Mouse (Mus musculus) MEL (cell line): ENCODE results near the gene Gm37240. TPM values are rescaled to one million over a fixed set of nuclear protein-coding genes. Genes with fewer than 3 reads are reported as not detected.

Experiments used
- DNase-seq: peaks from one replicate; pipeline ENCODE4 v3.0.0; 2011; ENCODE audit warnings: low read depth, low spot score
- H3K27ac ChIP-seq: 2 replicates; pipeline ENCODE4 v1.5.1; 2012; ENCODE audit warnings: low read depth, mild to moderate bottlenecking, control low read depth, low read length, moderate library complexity; ENCODE audit not compliant: control insufficient read depth
- H3K27me3 ChIP-seq, 2 experiments: fragments of 150-350 bp in 1 of 2; sonication (generic) in 1 of 2; 2 replicates each; pipeline ENCODE4 v1.6.1; 2012; ENCODE audit warnings: low read length in 2 of 2, mild to moderate bottlenecking in 2 of 2, improper control_type of control experiment in 1 of 2, moderate library complexity in 1 of 2; ENCODE audit not compliant: insufficient read depth in 2 of 2, control insufficient read depth in 1 of 2
- H3K36me3 ChIP-seq, 2 experiments: 2 replicates each; pipeline ENCODE4 v1.6.1; 2012 to 2014; ENCODE audit warnings: low read length in 2 of 2, improper control_type of control experiment in 1 of 2, inconsistent platforms in 1 of 2, mild to moderate bottlenecking in 1 of 2; ENCODE audit not compliant: insufficient read depth in 2 of 2, control insufficient read depth in 1 of 2
- H3K4me1 ChIP-seq, 2 experiments: fragments of 150-350 bp in 1 of 2; sonication (generic) in 1 of 2; 2 replicates each; pipeline ENCODE4 v1.6.1; 2012; ENCODE audit warnings: low read length in 2 of 2, improper control_type of control experiment in 1 of 2, mild to moderate bottlenecking in 1 of 2; ENCODE audit not compliant: insufficient read depth in 2 of 2, control insufficient read depth in 1 of 2
- H3K4me3 ChIP-seq, 2 experiments: fragments of 150-350 bp in 1 of 2; sonication (generic) in 1 of 2; 2 replicates each; pipeline ENCODE4 v1.5.1; 2012; ENCODE audit warnings: low read depth in 2 of 2, low read length in 2 of 2, mild to moderate bottlenecking in 2 of 2, moderate library complexity in 2 of 2, control low read depth in 1 of 2, improper control_type of control experiment in 1 of 2; ENCODE audit not compliant: control insufficient read depth in 1 of 2, insufficient read depth in 1 of 2
- H3K79me2 ChIP-seq: 2 replicates; pipeline ENCODE4 v1.6.1; 2012; ENCODE audit warnings: mild to moderate bottlenecking, low read length, moderate library complexity; ENCODE audit not compliant: control insufficient read depth, poor library complexity, insufficient read depth
- H3K9ac ChIP-seq: 2 replicates; pipeline ENCODE4 v1.6.1; 2012; ENCODE audit warnings: low read depth, mild to moderate bottlenecking, control low read depth, low read length, moderate library complexity; ENCODE audit not compliant: control insufficient read depth, poor library complexity, severe bottlenecking
- H3K9me3 ChIP-seq: fragments of 150-350 bp; sonication (generic); replicated peaks from 2 replicates; pipeline ENCODE4 v1.6.1; 2012; ENCODE audit warnings: mild to moderate bottlenecking, low read length, improper control_type of control experiment, moderate library complexity; ENCODE audit not compliant: insufficient read depth
- CHD1 ChIP-seq: IDR thresholded peaks from 2 replicates; pipeline ENCODE4 v1.6.1; 2012; ENCODE audit warnings: low read depth, mild to moderate bottlenecking, inconsistent platforms, low read length, improper control_type of control experiment
- CHD2 ChIP-seq: IDR thresholded peaks from 2 replicates; pipeline ENCODE4 v1.6.1; 2011; ENCODE audit warnings: low read length, improper control_type of control experiment
- CTCF ChIP-seq, 3 experiments: IDR thresholded peaks in 2 of 3; conservative IDR thresholded peaks in 1 of 3; 2 replicates each; pipeline ENCODE4 v1.5.1; 2011 to 2012; ENCODE audit warnings: low read length in 3 of 3, low read depth in 2 of 3, mild to moderate bottlenecking in 2 of 3, improper control_type of control experiment in 1 of 3, inconsistent platforms in 1 of 3, mixed read lengths in 1 of 3, moderate library complexity in 1 of 3; ENCODE audit not compliant: control insufficient read depth in 1 of 3, insufficient read depth in 1 of 3, poor library complexity in 1 of 3, severe bottlenecking in 1 of 3
- ELF1 ChIP-seq: IDR thresholded peaks from 2 replicates; pipeline ENCODE4 v1.6.1; 2014; ENCODE audit warnings: low read depth, mild to moderate bottlenecking, inconsistent platforms, low read length, improper control_type of control experiment, moderate library complexity
- EP300 ChIP-seq, 2 experiments: IDR thresholded peaks; 2 replicates each; pipeline ENCODE4 v1.6.1; 2011; ENCODE audit warnings: improper control_type of control experiment in 2 of 2, low read length in 2 of 2, low read depth in 1 of 2, mild to moderate bottlenecking in 1 of 2
- HCFC1 ChIP-seq: IDR thresholded peaks from 2 replicates; pipeline ENCODE4 v1.6.1; 2012; ENCODE audit warnings: low read depth, mild to moderate bottlenecking, inconsistent platforms, low read length, improper control_type of control experiment, moderate library complexity
- JUND ChIP-seq: IDR thresholded peaks from 2 replicates; pipeline ENCODE4 v1.6.1; 2011; ENCODE audit warnings: low read depth, mild to moderate bottlenecking, improper control_type of control experiment, low read length
- MYC ChIP-seq: IDR thresholded peaks from 2 replicates; pipeline ENCODE4 v1.6.1; 2011; ENCODE audit warnings: low read depth, mild to moderate bottlenecking, low read length, improper control_type of control experiment, moderate library complexity
- NELFE ChIP-seq: IDR thresholded peaks from 2 replicates; pipeline ENCODE4 v1.6.1; 2011; ENCODE audit warnings: low read depth, low read length, improper control_type of control experiment
- POLR2A ChIP-seq, 2 experiments: IDR thresholded peaks; 2 replicates each; pipeline ENCODE4 v1.6.1; 2011 to 2012; ENCODE audit warnings: low read length in 2 of 2, mild to moderate bottlenecking in 2 of 2, control low read depth in 1 of 2, improper control_type of control experiment in 1 of 2, low read depth in 1 of 2, moderate library complexity in 1 of 2; ENCODE audit not compliant: control insufficient read depth in 1 of 2, insufficient read depth in 1 of 2, poor library complexity in 1 of 2
- POLR2AphosphoS2 ChIP-seq: IDR thresholded peaks from 2 replicates; pipeline ENCODE4 v1.6.1; 2011; ENCODE audit warnings: low read length, improper control_type of control experiment
- RAD21 ChIP-seq: IDR thresholded peaks from 2 replicates; pipeline ENCODE4 v1.6.1; 2011; ENCODE audit warnings: mild to moderate bottlenecking, low read depth, low read length, improper control_type of control experiment
- RCOR1 ChIP-seq: IDR thresholded peaks from 2 replicates; pipeline ENCODE4 v1.6.1; 2012; ENCODE audit warnings: low read depth, mild to moderate bottlenecking, inconsistent platforms, low read length, improper control_type of control experiment
- USF1 ChIP-seq: IDR thresholded peaks from 2 replicates; pipeline ENCODE4 v1.6.1; 2014; ENCODE audit warnings: low read depth, mild to moderate bottlenecking, inconsistent platforms, low read length, improper control_type of control experiment, moderate library complexity
- ZKSCAN1 ChIP-seq: IDR thresholded peaks from 2 replicates; pipeline ENCODE4 v1.6.1; 2012; ENCODE audit warnings: low read depth, mild to moderate bottlenecking, inconsistent platforms, low read length, improper control_type of control experiment, moderate library complexity
- polyA plus RNA-seq, 2 experiments: library from polyadenylated mRNA; stranded (reverse) in 1 of 2; unstranded in 1 of 2; fragments of >175 nt in 1 of 2; fragments of >200 nt in 1 of 2; gene quantifications; 2 replicates each; pipeline versions ENCODE4 v1.2.1 to v1.2.4; 2012; ENCODE audit warnings: low replicate concordance in 2 of 2, low read depth in 1 of 2; ENCODE audit not compliant: insufficient read length in 2 of 2, insufficient read depth in 1 of 2, missing spikeins in 1 of 2
- total RNA-seq: library from RNA; depleted of rRNA; stranded (reverse); fragments of 300-350 nt; gene quantifications from 2 replicates; pipeline ENCODE4 v1.2.3, GENCODE M21; 2012

Gm37240 gene
- total and polyA plus RNA-seq, 3 experiments, result 0.04 TPM; not detected in 2

- no peaks in the 10 kb centered on the region for H3K79me2 ChIP-seq
- no peak overlapping the region for H3K4me3 ChIP-seq
- no peaks in the 10 kb centered on the region for H3K9me3 ChIP-seq
- TF ChIP-seq POLR2AphosphoS2 (no peak), EP300 (IDR thresholded peaks at IDR 0.05; ENCODE audit: low read depth in 1 of 2, low read length in 2 of 2) (no peak), CHD1 (no peak), MYC (no peak), USF1 (no peak), POLR2A (IDR thresholded peaks at IDR 0.05; ENCODE audit: control insufficient read depth in 1 of 2, insufficient read depth in 1 of 2, low read depth in 1 of 2, low read length in 2 of 2, poor library complexity in 1 of 2) (no peak)
- H3K4me1 ChIP-seq, result no peaks in the 10 kb centered on the region
- H3K27me3 ChIP-seq, result peaks cover 0 to 1% of the 10 kb centered on the region in 2 experiments; a peak in 1 of 4 replicates
- no peak overlapping the region for H3K9ac ChIP-seq
- no peak for DNase-seq
- no peak overlapping the region for H3K27ac ChIP-seq
- H3K36me3 ChIP-seq, result no peaks in the 10 kb centered on the region
Measured at GRCm38 (mm10) chr3:85661926-85662813, 225.1 kb downstream of the Gm37240 start.

- H3K36me3 ChIP-seq, result no peaks in the 10 kb centered on the region
Measured at GRCm38 (mm10) chr3:85659681-85660080, 227.6 kb downstream of the Gm37240 start.

GRCm38 (mm10) chr3:85655538-85655937, 231.8 kb downstream of the Gm37240 start:
- TF ChIP-seq ELF1, result no peak
- TF ChIP-seq HCFC1, result no peak
- no peak for TF ChIP-seq JUND
- no peak for TF ChIP-seq CTCF (IDR thresholded peaks at IDR 0.05 in 2 of 3, conservative IDR thresholded peaks at IDR 0.05 in 1 of 3; ENCODE audit: control insufficient read depth in 1 of 3, insufficient read depth in 1 of 3, low read depth in 2 of 3, low read length in 3 of 3, poor library complexity in 1 of 3, severe bottlenecking in 1 of 3)
- TF ChIP-seq RAD21, result no peak

More at GRCm38 (mm10) chr3:85659681-85660080, 227.6 kb downstream of the Gm37240 start:
- TF ChIP-seq CHD2, result no peak
- TF ChIP-seq NELFE, result no peak
- no peak for TF ChIP-seq RCOR1
- no peak for TF ChIP-seq RAD21
- TF ChIP-seq HCFC1, result no peak
- TF ChIP-seq ELF1, result no peak
- TF ChIP-seq ZKSCAN1, result no peak
- no peak for TF ChIP-seq POLR2AphosphoS2
- no peak overlapping the region for H3K4me3 ChIP-seq
- no peaks in the 10 kb centered on the region for H3K79me2 ChIP-seq
- H3K9ac ChIP-seq, result no peak overlapping the region
- DNase-seq, result no peak
- no peak overlapping the region for H3K27ac ChIP-seq
- H3K9me3 ChIP-seq, result no peaks in the 10 kb centered on the region
- 0 out of 4 replicates have a peak, but pooled peaks cover 0 to 1% of the 10 kb centered on the region in 2 experiments for H3K27me3 ChIP-seq
- no peaks in the 10 kb centered on the region for H3K4me1 ChIP-seq

More at GRCm38 (mm10) chr3:85655538-85655937, 231.8 kb downstream of the Gm37240 start:
- H3K27ac ChIP-seq, result no peak overlapping the region
- no peaks in the 10 kb centered on the region for H3K9me3 ChIP-seq
- H3K4me3 ChIP-seq, result no peak overlapping the region
- H3K27me3 ChIP-seq, result no peaks in the 10 kb centered on the region
- H3K9ac ChIP-seq, result no peak overlapping the region
- DNase-seq, result no peak
- peaks cover 0 to 15% of the 10 kb centered on the region in 2 experiments; a peak in 2 of 4 replicates for H3K4me1 ChIP-seq
- peaks cover 0 to 12% of the 10 kb centered on the region in 2 experiments; a peak in 2 of 4 replicates for H3K36me3 ChIP-seq
- no peaks in the 10 kb centered on the region for H3K79me2 ChIP-seq
